Comparison of ENCODE assay signal across 12 mouse cellular contexts in the genomic region with DNA sequence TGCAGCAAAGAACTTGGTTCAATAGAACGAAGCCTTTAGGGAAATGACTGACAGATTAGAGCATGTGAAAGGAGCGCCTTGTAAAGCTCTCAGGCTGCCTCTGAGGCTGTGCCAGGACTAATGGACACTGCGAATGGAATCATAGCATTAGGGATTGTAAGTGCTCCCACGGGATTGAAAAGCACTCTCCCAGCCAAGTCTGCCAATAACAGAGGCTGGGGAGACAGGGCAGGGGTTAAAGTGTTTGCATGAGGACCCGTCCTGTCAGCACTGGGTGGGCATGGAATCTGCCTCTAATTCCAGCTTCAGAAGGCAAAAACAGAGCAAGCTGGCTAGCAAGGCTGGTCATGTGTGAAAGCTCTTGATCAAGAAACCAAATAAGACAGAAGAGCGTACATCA. TPM values are rescaled to one million over a fixed set of nuclear protein-coding genes. Genes with fewer than 3 reads are reported as not detected.
DNase-seq lines count a peak whose midpoint lies in the region; ATAC-seq and TF ChIP-seq lines count a peak whose summit lies in the region.
"Had no signal": no experiment of that assay in that cellular context is flagged by ENCODE, and none has a peak within 500 bp of the region (broad histone marks: within the 10 kb centered on the region; RNA-seq: fewer than 3 reads in every experiment).

No protein-coding gene starts in this region.

- H3K4me1 ChIP-seq in heart, embryonic 12.5 days (replicated peaks), result 0 out of 2 replicates have a peak, but pooled peaks cover 10% of the 10 kb centered on the region
- H3K4me1 ChIP-seq in bone marrow, adult 2 months (ENCODE audit: control insufficient read depth, insufficient read depth, low read length), result no peaks in the 10 kb centered on the region; the same call in 1 of the 2 replicates
- peaks cover 39% of the 10 kb centered on the region for H3K4me1 ChIP-seq in hindbrain, embryonic 15.5 days (replicated peaks)
- H3K4me1 ChIP-seq in midbrain, embryonic 15.5 days, result peaks cover 41% of the 10 kb centered on the region

- H3K27me3 ChIP-seq in heart, embryonic 12.5 days (replicated peaks), result no peaks in the 10 kb centered on the region
- no peaks in the 10 kb centered on the region for H3K27me3 ChIP-seq in hindbrain, embryonic 15.5 days
- no peaks in the 10 kb centered on the region for H3K27me3 ChIP-seq in midbrain, embryonic 15.5 days (replicated peaks)

- peak overlapping the region; percentile 25; the same call in 1 of the 2 replicates for H3K4me2 ChIP-seq in heart, embryonic 12.5 days
- H3K4me2 ChIP-seq in hindbrain, embryonic 15.5 days, result no peak overlapping the region
- H3K4me2 ChIP-seq in midbrain, embryonic 15.5 days, result peak overlapping the region; percentile 15; the same call in 1 of the 2 replicates

- H3K27ac ChIP-seq in heart, embryonic 12.5 days (ENCODE audit: poor library complexity, severe bottlenecking), result no peak overlapping the region
- H3K27ac ChIP-seq in bone marrow, adult 2 months (ENCODE audit: control insufficient read depth, insufficient read depth, low read depth, low read length, poor library complexity), result no peak overlapping the region
- 0 out of 2 replicates have a peak overlapping the region, but pooled peaks have one; percentile 12 for H3K27ac ChIP-seq in hindbrain, embryonic 15.5 days (replicated peaks)
- H3K27ac ChIP-seq in midbrain, embryonic 15.5 days, result 0 out of 2 replicates have a peak overlapping the region, but pooled peaks have one; percentile 34
- H3K27ac ChIP-seq: heart, embryonic 10.5 days; limb, embryonic 10.5 days; stomach, postnatal 0 days had no signal

- 72% methylated on average over 6 of the region's 6 CpGs for WGBS in heart, embryonic 12.5 days
- WGBS in bone marrow, adult 2 months, result 89% methylated on average over 6 of the region's 6 CpGs
- WGBS in hindbrain, embryonic 15.5 days, result 26% methylated on average over 6 of the region's 6 CpGs
- WGBS in midbrain, embryonic 15.5 days, result 19% methylated on average over 6 of the region's 6 CpGs

- TF ChIP-seq CTCF in bone marrow, adult 2 months (IDR thresholded peaks at IDR 0.05; ENCODE audit: control insufficient read depth, insufficient read depth, low read length), result no peak

- no peaks in the 10 kb centered on the region for H3K9me3 ChIP-seq in heart, embryonic 12.5 days (replicated peaks)
- H3K9me3 ChIP-seq in hindbrain, embryonic 15.5 days, result no peaks in the 10 kb centered on the region
- no peaks in the 10 kb centered on the region for H3K9me3 ChIP-seq in midbrain, embryonic 15.5 days
- H3K9me3 ChIP-seq: heart, embryonic 10.5 days; limb, embryonic 10.5 days had no signal

- no peak overlapping the region for H3K9ac ChIP-seq in heart, embryonic 12.5 days
- H3K9ac ChIP-seq in hindbrain, embryonic 15.5 days, result no peak overlapping the region
- no peak overlapping the region for H3K9ac ChIP-seq in midbrain, embryonic 15.5 days

- H3K4me3 ChIP-seq in heart, embryonic 12.5 days, result peak overlapping the region; percentile 5; the same call in 1 of the 2 replicates
- H3K4me3 ChIP-seq in bone marrow, adult 2 months (replicated peaks; ENCODE audit: control insufficient read depth, low read depth, low read length), result peak overlapping the region; percentile 45
- H3K4me3 ChIP-seq in hindbrain, embryonic 15.5 days, result no peak overlapping the region
- H3K4me3 ChIP-seq in midbrain, embryonic 15.5 days, result no peak overlapping the region
- H3K4me3 ChIP-seq: heart, embryonic 10.5 days; limb, embryonic 10.5 days had no signal

- DNase-seq in heart, adult 11 months, result no peak
- DNase-seq in kidney, postnatal 14 days, result no peak
- no peak for DNase-seq in cerebellum, adult 9-11 months
- no peak for DNase-seq in right cerebral cortex, adult 2 months (ENCODE audit: low spot score in 2 of 2)
- DNase-seq: lung, postnatal 14 days had no signal

- TF ChIP-seq POLR2A in bone marrow, adult 2 months (IDR thresholded peaks at IDR 0.05; ENCODE audit: borderline replicate concordance, control insufficient read depth, low read depth, low read length), result no peak

- H3K36me3 ChIP-seq in heart, embryonic 12.5 days, result peaks cover 8% of the 10 kb centered on the region
- H3K36me3 ChIP-seq in hindbrain, embryonic 15.5 days, result peaks cover 16% of the 10 kb centered on the region
- peaks cover 16% of the 10 kb centered on the region for H3K36me3 ChIP-seq in midbrain, embryonic 15.5 days (replicated peaks)

- no peak for ATAC-seq in heart, embryonic 12.5 days (ENCODE audit: insufficient number of reproducible peaks, low FRiP score)
- no peak for ATAC-seq in hindbrain, embryonic 15.5 days (ENCODE audit: low FRiP score, low read depth)
- no peak for ATAC-seq in midbrain, embryonic 15.5 days (replicated peaks)

RNA-seq across cellular contexts. Expression of a gene that starts 3.9 kb away (rescaled TPM):
- polyA plus RNA-seq in heart, embryonic 12.5 days (2016; fragmentation: Nextera tagmentation; extraction: Ambion mirVana), result 6.5 and 8.8 TPM in 2 replicates
- 7.5 and 13.4 TPM in 2 replicates for polyA plus RNA-seq in bone marrow, adult 2 months (2011; ENCODE audit: insufficient read depth, insufficient read length, low replicate concordance, missing spikeins)
- polyA plus RNA-seq in hindbrain, embryonic 15.5 days (2015; fragmentation: Nextera tagmentation; extraction: Ambion mirVana), result 13.8 and 15.9 TPM in 2 replicates
- 15.5 and 17.8 TPM in 2 replicates for polyA plus RNA-seq in midbrain, embryonic 15.5 days (2015; fragmentation: Nextera tagmentation; extraction: Ambion mirVana)

RNA-seq across cellular contexts. Expression of a gene that starts 18.8 kb away (rescaled TPM):
- polyA plus RNA-seq in heart, embryonic 12.5 days (2016; fragmentation: Nextera tagmentation; extraction: Ambion mirVana), result 45.8 and 51.8 TPM in 2 replicates
- polyA plus RNA-seq in bone marrow, adult 2 months (2011; ENCODE audit: insufficient read depth, insufficient read length, low replicate concordance, missing spikeins), result 18.9 and 25.3 TPM in 2 replicates
- polyA plus RNA-seq in hindbrain, embryonic 15.5 days (2015; fragmentation: Nextera tagmentation; extraction: Ambion mirVana), result 49.1 and 51.9 TPM in 2 replicates
- polyA plus RNA-seq in midbrain, embryonic 15.5 days (2015; fragmentation: Nextera tagmentation; extraction: Ambion mirVana), result 50.7 and 53.6 TPM in 2 replicates

RNA-seq across cellular contexts. Expression of a gene that starts 36.6 kb away (rescaled TPM):
- 89.1 and 93.0 TPM in 2 replicates for polyA plus RNA-seq in heart, embryonic 12.5 days (2016; fragmentation: Nextera tagmentation; extraction: Ambion mirVana)
- polyA plus RNA-seq in bone marrow, adult 2 months (2011; ENCODE audit: insufficient read depth, insufficient read length, low replicate concordance, missing spikeins), result 22.7 and 38.1 TPM in 2 replicates
- 20.0 and 22.1 TPM in 2 replicates for polyA plus RNA-seq in hindbrain, embryonic 15.5 days (2015; fragmentation: Nextera tagmentation; extraction: Ambion mirVana)
- polyA plus RNA-seq in midbrain, embryonic 15.5 days (2015; fragmentation: Nextera tagmentation; extraction: Ambion mirVana), result 17.9 and 22.2 TPM in 2 replicates

Comparison
In these comparisons a context has a peak if more than half of its experiments do, and no peak if none do; other contexts are left out.
1. H3K27ac ChIP-seq: peak in hindbrain, embryonic 15.5 days (single experiment) and midbrain, embryonic 15.5 days (single experiment); none in heart, embryonic 12.5 days (single experiment) and bone marrow, adult 2 months (single experiment).
2. H3K4me3 ChIP-seq: peak in heart, embryonic 12.5 days (single experiment) and bone marrow, adult 2 months (single experiment); none in hindbrain, embryonic 15.5 days (single experiment) and midbrain, embryonic 15.5 days (single experiment).